Mouse (Mus musculus) forebrain, embryonic 15.5 days (tissue): Measurements from ENCODE around the gene Gdf9. TPM values are rescaled to one million over a fixed set of nuclear protein-coding genes. Genes with fewer than 3 reads are reported as not detected.
"Not testable (repeated sequence)": the region's sequence is repeated elsewhere in the genome, so short reads cannot be mapped to it uniquely, and the experiment has no call there.

Experiments
- ATAC-seq: fragments of 200-750 bp; cut with Nextera tagmentation; replicated peaks from 2 replicates; pipeline ENCODE4 v1.8.0; 2017; ENCODE audit warnings: mild to moderate bottlenecking, moderate TSS enrichment, moderate library complexity
- H3K27ac ChIP-seq: fragments of 300-500 bp; sonication (generic); replicated peaks from 2 replicates; pipeline ENCODE4 v1.5.1; 2015; ENCODE audit warnings: mild to moderate bottlenecking, inconsistent platforms
- H3K27me3 ChIP-seq: fragments of 300-500 bp; sonication (generic); 2 replicates; pipeline ENCODE4 v1.6.1; 2015; ENCODE audit warnings: inconsistent platforms
- H3K36me3 ChIP-seq: fragments of 300-500 bp; sonication (generic); 2 replicates; pipeline ENCODE4 v1.6.1; 2015; ENCODE audit warnings: mild to moderate bottlenecking, inconsistent platforms
- H3K4me1 ChIP-seq: fragments of 300-500 bp; sonication (generic); 2 replicates; pipeline ENCODE4 v1.6.1; 2015; ENCODE audit warnings: inconsistent platforms
- H3K4me2 ChIP-seq: fragments of 300-500 bp; sonication (generic); replicated peaks from 2 replicates; pipeline ENCODE4 v1.6.1; 2015; ENCODE audit warnings: mild to moderate bottlenecking, inconsistent platforms
- H3K4me3 ChIP-seq: fragments of 300-500 bp; sonication (generic); 2 replicates; pipeline ENCODE4 v1.5.1; 2015; ENCODE audit warnings: mild to moderate bottlenecking, inconsistent platforms
- H3K9ac ChIP-seq: fragments of 300-500 bp; sonication (generic); replicated peaks from 2 replicates; pipeline ENCODE4 v1.6.1; 2015; ENCODE audit warnings: mild to moderate bottlenecking, inconsistent platforms
- H3K9me3 ChIP-seq: fragments of 300-500 bp; sonication (generic); 2 replicates; pipeline ENCODE4 v1.6.1; 2016; ENCODE audit warnings: inconsistent platforms
- WGBS: fragments of 180-500 bp; shearing (Covaris S2); methylation state at CpG from one replicate; pipeline ENCODE4 v1.1.7; 2015; ENCODE audit warnings: mixed read lengths; 5-methylcytosine and 5-hydroxymethylcytosine counted together
- polyA plus RNA-seq: library from polyadenylated mRNA; unstranded; fragments of >200 nt; fragmentation: Nextera tagmentation; extraction: Ambion mirVana; gene quantifications from 2 replicates; pipeline ENCODE4 v1.2.1, GENCODE M21; 2015

The Gdf9 gene
- 3.3 and 4.0 TPM in 2 replicates for polyA plus RNA-seq

- H3K9me3 ChIP-seq: no peaks in the 10 kb centered on the region
- H3K9ac ChIP-seq: peak within 1 kb of the TSS; percentile 87
- H3K4me3 ChIP-seq: peak within 1 kb of the TSS; percentile 94
- under 1% methylated on average over 44 of the region's 44 CpGs for WGBS
- H3K27me3 ChIP-seq: no peaks in the 10 kb centered on the region
- H3K36me3 ChIP-seq: peaks cover 8% of the 10 kb centered on the region
- ATAC-seq: peak; percentile 95
- H3K4me1 ChIP-seq: peaks cover 18% of the 10 kb centered on the region
- peak within 1 kb of the TSS; percentile 90 for H3K4me2 ChIP-seq
- H3K27ac ChIP-seq: peak within 1 kb of the TSS; percentile 83
Measured at GRCm38 (mm10) chr11:53430670-53431346, at the start of gene Gdf9, which contains the start of gene Uqcrq. TSS of gene Gdf9 (plus strand) at chr11:53431023. TSS of gene Uqcrq (minus strand) at chr11:53430831.

GRCm38 (mm10) chr11:53383758-53384428 is 46.9 kb upstream of the Gdf9 start:
- 98% methylated on average over 2 of the region's 2 CpGs for WGBS
- Histone ChIP-seq H3K4me2 (no peak overlapping the region), H3K9me3 (no peaks in the 10 kb centered on the region), H3K4me3 (no peak overlapping the region), H3K27me3 (no peaks in the 10 kb centered on the region), H3K27ac (no peak overlapping the region), H3K9ac (no peak overlapping the region), H3K4me1 (no peaks in the 10 kb centered on the region), H3K36me3 (peaks cover 35% of the 10 kb centered on the region)
- ATAC-seq: no peak

DNA sequence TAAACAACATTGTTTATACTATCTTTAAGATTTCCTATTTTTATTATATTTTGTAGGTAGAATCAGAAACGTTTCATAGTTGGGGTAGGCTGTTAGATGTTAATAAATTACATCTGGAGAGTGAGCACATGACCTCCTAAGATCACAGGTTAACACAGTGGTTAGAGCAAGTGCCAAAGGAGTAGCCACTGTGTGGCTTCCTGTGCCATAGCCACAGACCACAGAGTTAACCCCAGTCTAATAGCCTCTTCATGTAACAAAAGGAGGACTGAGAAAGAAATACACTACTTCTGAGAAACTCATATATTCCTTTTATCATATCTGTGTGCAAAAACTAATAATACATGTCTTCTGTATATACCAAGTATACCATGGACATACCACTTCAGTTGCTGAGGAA is 37.0 kb upstream of the Gdf9 start:
- Histone ChIP-seq H3K27ac (no peak overlapping the region), H3K4me3 (no peak overlapping the region), H3K9ac (no peak overlapping the region), H3K27me3 (no peaks in the 10 kb centered on the region), H3K9me3 (no peaks in the 10 kb centered on the region), H3K4me1 (no peaks in the 10 kb centered on the region), H3K4me2 (no peak overlapping the region), H3K36me3 (peaks cover 51% of the 10 kb centered on the region)
- WGBS: 98% methylated on average over 1 of the region's 1 CpGs
- no peak for ATAC-seq

GRCm38 (mm10) chr11:53403638-53404037 is 27.2 kb upstream of the Gdf9 start:
- H3K9ac ChIP-seq: no peak overlapping the region
- no peak overlapping the region for H3K4me3 ChIP-seq
- H3K4me1 ChIP-seq: no peaks in the 10 kb centered on the region
- peaks cover 82% of the 10 kb centered on the region for H3K36me3 ChIP-seq
- no peak for ATAC-seq
- no peaks in the 10 kb centered on the region for H3K9me3 ChIP-seq
- H3K4me2 ChIP-seq: no peak overlapping the region
- H3K27ac ChIP-seq: no peak overlapping the region
- 91% methylated on average over 1 of the region's 1 CpGs for WGBS
- no peaks in the 10 kb centered on the region for H3K27me3 ChIP-seq

DNA sequence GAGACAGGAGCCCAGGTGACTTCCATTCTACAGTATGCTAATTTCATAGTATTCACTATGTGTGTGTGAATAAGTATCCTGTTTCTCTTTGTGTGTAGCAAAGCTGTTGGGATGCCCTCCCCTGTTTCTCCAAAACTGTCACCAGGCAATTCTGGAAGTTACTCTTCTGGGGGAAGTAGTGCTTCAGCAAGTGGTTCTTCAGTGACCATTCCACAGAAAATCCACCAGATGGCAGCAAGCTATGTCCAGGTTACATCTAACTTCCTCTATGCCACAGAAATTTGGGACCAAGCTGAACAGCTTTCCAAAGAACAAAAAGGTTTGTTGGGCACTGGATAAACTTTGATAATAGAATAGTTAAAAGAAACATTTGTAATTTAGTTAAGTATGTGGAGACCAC is 19.1 kb upstream of the Gdf9 start:
- ATAC-seq: no peak
- Histone ChIP-seq H3K4me2 (no peak overlapping the region), H3K27ac (no peak overlapping the region), H3K4me3 (no peak overlapping the region), H3K4me1 (no peaks in the 10 kb centered on the region), H3K36me3 (peaks cover 88% of the 10 kb centered on the region), H3K9ac (no peak overlapping the region), H3K9me3 (no peaks in the 10 kb centered on the region), H3K27me3 (no peaks in the 10 kb centered on the region)

GRCm38 (mm10) chr11:53413871-53414270 is 17.0 kb upstream of the Gdf9 start:
- H3K9ac ChIP-seq: no peak overlapping the region
- no peak for ATAC-seq
- no peaks in the 10 kb centered on the region for H3K4me1 ChIP-seq
- 93% methylated on average over 4 of the region's 4 CpGs for WGBS
- peaks cover 93% of the 10 kb centered on the region for H3K36me3 ChIP-seq
- H3K27me3 ChIP-seq: no peaks in the 10 kb centered on the region
- no peak overlapping the region for H3K4me2 ChIP-seq
- no peak overlapping the region for H3K27ac ChIP-seq
- no peaks in the 10 kb centered on the region for H3K9me3 ChIP-seq
- H3K4me3 ChIP-seq: no peak overlapping the region

DNA sequence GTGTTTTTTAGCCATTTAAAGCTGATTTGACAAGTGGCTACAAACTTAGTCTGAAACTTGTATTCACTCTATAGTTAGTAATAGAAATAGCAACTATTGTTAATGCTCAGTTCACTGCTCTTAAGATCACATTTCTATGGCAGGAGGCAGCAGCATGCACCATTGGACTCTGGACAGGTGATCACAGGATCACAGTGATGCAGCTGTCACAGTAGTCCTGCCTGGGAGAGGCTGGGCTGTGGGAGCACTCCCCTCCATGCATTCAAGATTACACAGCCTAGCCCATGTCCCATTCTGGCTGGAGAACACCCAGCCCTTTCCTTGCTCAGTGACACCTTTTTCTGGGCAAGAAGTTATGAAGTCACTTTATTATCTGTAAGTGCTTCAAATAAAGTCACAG is 12.8 kb upstream of the Gdf9 start:
- H3K4me1 ChIP-seq: no peaks in the 10 kb centered on the region
- H3K27ac ChIP-seq: no peak overlapping the region
- no peak overlapping the region for H3K4me3 ChIP-seq
- H3K27me3 ChIP-seq: no peaks in the 10 kb centered on the region
- peaks cover 73% of the 10 kb centered on the region for H3K36me3 ChIP-seq
- ATAC-seq: no peak
- no peak overlapping the region for H3K4me2 ChIP-seq
- H3K9ac ChIP-seq: no peak overlapping the region
- no peaks in the 10 kb centered on the region for H3K9me3 ChIP-seq

DNA sequence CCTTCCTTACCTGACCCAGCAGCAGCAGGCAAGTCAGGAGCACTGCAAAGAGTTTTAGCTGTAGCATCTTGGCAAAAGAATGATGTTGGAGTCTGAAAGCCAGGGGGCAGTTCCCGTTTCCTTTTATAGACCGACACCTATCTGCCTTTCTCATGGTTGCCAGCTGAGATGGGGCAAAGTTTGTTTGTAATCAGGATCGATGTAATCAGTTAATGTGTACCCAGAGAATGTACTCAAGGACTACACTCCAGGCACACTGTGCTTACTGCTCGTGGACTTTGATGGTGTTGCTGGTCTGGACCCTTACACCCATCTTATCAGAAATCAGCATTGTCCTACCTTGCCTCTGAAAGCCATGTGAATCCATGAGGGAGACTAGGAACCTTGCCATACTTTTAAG is 7.8 kb upstream of the Gdf9 start, which contains the start of gene Leap2:
TSS of gene Leap2 (minus strand) at position 135 of the 400 bp plus-strand sequence.
- ATAC-seq: no peak
- Histone ChIP-seq H3K9ac (no peak within 1 kb of the TSS), H3K27me3 (no peaks in the 10 kb centered on the region), H3K9me3 (no peaks in the 10 kb centered on the region), H3K4me2 (no peak within 1 kb of the TSS), H3K27ac (no peak within 1 kb of the TSS), H3K36me3 (peaks cover 27% of the 10 kb centered on the region), H3K4me1 (no peaks in the 10 kb centered on the region), H3K4me3 (no peak within 1 kb of the TSS)
- WGBS: 93% methylated on average over 4 of the region's 4 CpGs

GRCm38 (mm10) chr11:53424826-53425225 is 6.0 kb upstream of the Gdf9 start:
- peaks cover 8% of the 10 kb centered on the region for H3K4me1 ChIP-seq
- H3K4me3 ChIP-seq: no peak overlapping the region

GRCm38 (mm10) chr11:53425251-53425650 is 5.6 kb upstream of the Gdf9 start:
- Histone ChIP-seq H3K36me3 (peaks cover 16% of the 10 kb centered on the region), H3K4me3 (no peak overlapping the region), H3K4me2 (no peak overlapping the region), H3K27me3 (no peaks in the 10 kb centered on the region), H3K4me1 (peaks cover 12% of the 10 kb centered on the region), H3K9ac (no peak overlapping the region), H3K27ac (no peak overlapping the region), H3K9me3 (no peaks in the 10 kb centered on the region)
- 91% methylated on average over 3 of the region's 3 CpGs for WGBS
- ATAC-seq: no peak

More at GRCm38 (mm10) chr11:53424826-53425225, 6.0 kb upstream of the Gdf9 start:
- H3K9me3 ChIP-seq: no peaks in the 10 kb centered on the region
- no peak overlapping the region for H3K4me2 ChIP-seq
- no peak overlapping the region for H3K27ac ChIP-seq
- 76% methylated on average over 2 of the region's 2 CpGs for WGBS
- H3K9ac ChIP-seq: no peak overlapping the region
- peaks cover 20% of the 10 kb centered on the region for H3K36me3 ChIP-seq
- ATAC-seq: no peak
- H3K27me3 ChIP-seq: no peaks in the 10 kb centered on the region

- no peak for ATAC-seq
- peaks cover 12% of the 10 kb centered on the region for H3K4me1 ChIP-seq
- no peaks in the 10 kb centered on the region for H3K27me3 ChIP-seq
- peaks cover 15% of the 10 kb centered on the region for H3K36me3 ChIP-seq
- no peak overlapping the region for H3K27ac ChIP-seq
- H3K4me3 ChIP-seq: no peak overlapping the region
- no peak overlapping the region for H3K9ac ChIP-seq
- 86% methylated on average over 6 of the region's 6 CpGs for WGBS
- no peaks in the 10 kb centered on the region for H3K9me3 ChIP-seq
- no peak overlapping the region for H3K4me2 ChIP-seq
Measured at GRCm38 (mm10) chr11:53425711-53426255, 5.0 kb upstream of the Gdf9 start.

DNA sequence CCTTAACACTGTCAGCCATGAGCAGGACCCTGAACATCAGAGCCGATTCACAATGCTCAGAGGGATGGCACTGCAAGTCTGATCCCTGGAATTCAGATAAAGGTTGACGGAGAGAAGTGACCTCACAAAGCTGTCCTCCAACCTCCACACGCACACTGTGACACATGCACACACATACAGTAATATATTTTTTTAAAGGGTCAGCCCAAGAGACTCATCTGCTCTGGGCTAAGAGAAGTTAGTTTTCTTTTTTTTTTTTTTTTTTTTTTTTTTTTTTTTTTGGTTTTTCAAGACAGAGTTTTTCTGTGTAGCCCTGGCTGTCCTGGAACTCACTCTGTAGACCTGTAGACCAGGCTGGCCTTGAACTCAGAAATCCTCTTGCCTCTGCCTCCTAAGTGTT is 3.9 kb upstream of the Gdf9 start:
- H3K9ac ChIP-seq, H3K36me3 ChIP-seq: not testable (repeated sequence)

More for the DNA sequence above, 3.9 kb upstream of the Gdf9 start:
- not testable (repeated sequence) for H3K4me3 ChIP-seq, ATAC-seq, H3K9me3 ChIP-seq, H3K27ac ChIP-seq, H3K4me2 ChIP-seq, H3K27me3 ChIP-seq
- 88% methylated on average over 3 of the region's 3 CpGs for WGBS
- H3K4me1 ChIP-seq: peaks cover 18% of the 10 kb centered on the region
